Mouse (Mus musculus) heart, embryonic 16.5 days (tissue): ENCODE measurements around the gene Sh2d4b. TPM values are rescaled to one million over a fixed set of nuclear protein-coding genes. Genes with fewer than 3 reads are reported as not detected.

Experiments
- polyA plus RNA-seq: library from polyadenylated mRNA; unstranded; fragments of >200 nt; fragmentation: Nextera tagmentation; extraction: Ambion mirVana; gene quantifications from 2 replicates; pipeline ENCODE4 v1.2.1, GENCODE M21; 2015

The Sh2d4b gene
- polyA plus RNA-seq, 1 experiment from 2014 or later: 4.3 TPM

Other genes starting within 250 kb of the Sh2d4b start
- gene Tspan14, start 73.5 kb upstream of the Sh2d4b start, polyA plus RNA-seq: 44.4 and 46.1 TPM in 2 replicates
- 35.8 and 40.3 TPM in 2 replicates for gene Fam213a, start 120.5 kb upstream of the Sh2d4b start, polyA plus RNA-seq
- gene Dydc2, start 175.9 kb upstream of the Sh2d4b start, polyA plus RNA-seq: 0.17 TPM in 1 of 2 replicates, not detected in the other
- gene Dydc1, start 179.6 kb upstream of the Sh2d4b start, polyA plus RNA-seq: not detected in 2 replicates
- gene Mat1a, start 211.8 kb upstream of the Sh2d4b start, polyA plus RNA-seq: 0.41 and 1.2 TPM in 2 replicates
- 1.5 and 22.7 TPM in 2 replicates for gene Sftpa1, start 238.5 kb upstream of the Sh2d4b start, polyA plus RNA-seq